Mouse (Mus musculus): ENCODE measurements around the gene Lrp1.

Lrp1 gene

GRCm38 (mm10) chr10:127519903-127520713, 100.8 kb downstream of the Lrp1 start:
- DNase-seq (ENCODE audit: low spot score) = no peak

GRCm38 (mm10) chr10:127519041-127519701, 101.8 kb downstream of the Lrp1 start:
- DNase-seq (ENCODE audit: low spot score) = no peak

- no peak for DNase-seq (ENCODE audit: low spot score)
Measured at GRCm38 (mm10) chr10:127517941-127518340, 103.0 kb downstream of the Lrp1 start.

- DNase-seq (ENCODE audit: low spot score) = no peak
Measured at GRCm38 (mm10) chr10:127516576-127517260, 104.2 kb downstream of the Lrp1 start.

- no peak for DNase-seq (ENCODE audit: low spot score)
Measured at GRCm38 (mm10) chr10:127515983-127516459, 104.9 kb downstream of the Lrp1 start.

- no peak for DNase-seq (ENCODE audit: low spot score)
Measured at GRCm38 (mm10) chr10:127515271-127515982, 105.5 kb downstream of the Lrp1 start.

- DNase-seq (ENCODE audit: low spot score) = no peak
Measured at GRCm38 (mm10) chr10:127514764-127515163, 106.2 kb downstream of the Lrp1 start, which contains the start of gene Ndufa4l2. Gene Ndufa4l2 (plus strand): TSS chr10:127514967.

GRCm38 (mm10) chr10:127514111-127514698, 106.7 kb downstream of the Lrp1 start:
- no peak for DNase-seq (ENCODE audit: low spot score)

- no peak for DNase-seq (ENCODE audit: low spot score)
Measured at GRCm38 (mm10) chr10:127513501-127514091, 107.4 kb downstream of the Lrp1 start.

- peak; percentile 89 for DNase-seq (ENCODE audit: low spot score)
Measured at GRCm38 (mm10) chr10:127512813-127513212, 108.1 kb downstream of the Lrp1 start.

GRCm38 (mm10) chr10:127512307-127512666, 108.7 kb downstream of the Lrp1 start:
- no peak for DNase-seq (ENCODE audit: low spot score)

GRCm38 (mm10) chr10:127511634-127512306, 109.2 kb downstream of the Lrp1 start:
- DNase-seq (ENCODE audit: low spot score) = no peak

GRCm38 (mm10) chr10:127510895-127511617, 109.9 kb downstream of the Lrp1 start:
- no peak for DNase-seq (ENCODE audit: low spot score)

GRCm38 (mm10) chr10:127509837-127510701, 110.9 kb downstream of the Lrp1 start:
- no peak for DNase-seq (ENCODE audit: low spot score)

GRCm38 (mm10) chr10:127509051-127509836, 111.7 kb downstream of the Lrp1 start:
- peak; percentile 87 for DNase-seq (ENCODE audit: low spot score)

GRCm38 (mm10) chr10:127508239-127508638, 112.7 kb downstream of the Lrp1 start:
- DNase-seq (ENCODE audit: low spot score) = peak; percentile 70

GRCm38 (mm10) chr10:127500894-127501893, 119.8 kb downstream of the Lrp1 start, which contains the start of gene Stac3:
Gene Stac3 (plus strand): TSS chr10:127501686.
- DNase-seq (ENCODE audit: low spot score) = no peak
